Mouse (Mus musculus): ENCODE measurements around the gene Ago1. TPM values are rescaled to one million over a fixed set of nuclear protein-coding genes. Genes with fewer than 3 reads are reported as not detected.

Ago1 gene
- polyA plus RNA-seq (2012): 6.1 and 8.3 TPM in 2 replicates

GRCm38 (mm10) chr4:126468285-126468901, at the start of gene Ago1:
Ago1 (minus strand) TSS chr4:126468583.
- TF ChIP-seq GATA1 (IDR thresholded peaks at IDR 0.05; ENCODE audit: low read length): no peak

GRCm38 (mm10) chr4:126512308-126513066, 44.1 kb upstream of the Ago1 start:
- no peak for TF ChIP-seq GATA1 (IDR thresholded peaks at IDR 0.05; ENCODE audit: low read length)

- TF ChIP-seq GATA1 (IDR thresholded peaks at IDR 0.05; ENCODE audit: low read length): no peak
These were observed 42.6 kb upstream of the Ago1 start for GRCm38 (mm10) chr4:126511013-126511412.

- TF ChIP-seq GATA1 (IDR thresholded peaks at IDR 0.05; ENCODE audit: low read length): no peak
These were observed 40.7 kb upstream of the Ago1 start for GRCm38 (mm10) chr4:126509072-126509471.

GRCm38 (mm10) chr4:126508110-126508899, 39.9 kb upstream of the Ago1 start:
- no peak for TF ChIP-seq GATA1 (IDR thresholded peaks at IDR 0.05; ENCODE audit: low read length)

- no peak for TF ChIP-seq GATA1 (IDR thresholded peaks at IDR 0.05; ENCODE audit: low read length)
These were observed 34.6 kb upstream of the Ago1 start for GRCm38 (mm10) chr4:126502977-126503309.

GRCm38 (mm10) chr4:126502141-126502976, 34.0 kb upstream of the Ago1 start:
- TF ChIP-seq GATA1 (IDR thresholded peaks at IDR 0.05; ENCODE audit: low read length): no peak

- TF ChIP-seq GATA1 (IDR thresholded peaks at IDR 0.05; ENCODE audit: low read length): no peak
These were observed 30.2 kb upstream of the Ago1 start for GRCm38 (mm10) chr4:126498601-126499000.

GRCm38 (mm10) chr4:126496963-126497362, 28.6 kb upstream of the Ago1 start:
- no peak for TF ChIP-seq GATA1 (IDR thresholded peaks at IDR 0.05; ENCODE audit: low read length)

- no peak for TF ChIP-seq GATA1 (IDR thresholded peaks at IDR 0.05; ENCODE audit: low read length)
These were observed 27.8 kb upstream of the Ago1 start for GRCm38 (mm10) chr4:126495942-126496790.

- TF ChIP-seq GATA1 (IDR thresholded peaks at IDR 0.05; ENCODE audit: low read length): no peak
These were observed 27.1 kb upstream of the Ago1 start for GRCm38 (mm10) chr4:126495453-126495852.

- TF ChIP-seq GATA1 (IDR thresholded peaks at IDR 0.05; ENCODE audit: low read length): no peak
These were observed 25.0 kb upstream of the Ago1 start for GRCm38 (mm10) chr4:126493416-126493815.

GRCm38 (mm10) chr4:126491977-126492376, 23.6 kb upstream of the Ago1 start:
- no peak for TF ChIP-seq GATA1 (IDR thresholded peaks at IDR 0.05; ENCODE audit: low read length)

GRCm38 (mm10) chr4:126490726-126491125, 22.3 kb upstream of the Ago1 start:
- TF ChIP-seq GATA1 (IDR thresholded peaks at IDR 0.05; ENCODE audit: low read length): no peak
